Mouse (Mus musculus): ENCODE measurements around the gene Bcl2l15.
"Not testable (repeated sequence)": the region's sequence is repeated elsewhere in the genome, so short reads cannot be mapped to it uniquely, and the experiment has no call there.

The Bcl2l15 gene

GRCm38 (mm10) chr3:103832426-103832825 is at the start of gene Bcl2l15:
Gene Bcl2l15 (plus strand): TSS chr3:103832601.
- DNase-seq (ENCODE audit: low read depth): peak; percentile 46

- DNase-seq (ENCODE audit: low read depth): no peak
Observed at GRCm38 (mm10) chr3:103782844-103783609, 49.4 kb upstream of the Bcl2l15 start.

- peak; percentile 84 for DNase-seq (ENCODE audit: low read depth)
Observed at GRCm38 (mm10) chr3:103787225-103787624, 45.2 kb upstream of the Bcl2l15 start.

- no peak for DNase-seq (ENCODE audit: low read depth)
Observed at GRCm38 (mm10) chr3:103789096-103789495, 43.3 kb upstream of the Bcl2l15 start.

GRCm38 (mm10) chr3:103789891-103790345 is 42.5 kb upstream of the Bcl2l15 start:
- DNase-seq (ENCODE audit: low read depth): peak; percentile 69

- DNase-seq (ENCODE audit: low read depth): peak; percentile 43
Observed at GRCm38 (mm10) chr3:103790346-103791145, 41.9 kb upstream of the Bcl2l15 start.

- DNase-seq (ENCODE audit: low read depth): peak; percentile 88
Observed at GRCm38 (mm10) chr3:103791230-103792110, 40.9 kb upstream of the Bcl2l15 start, which contains the start of gene Hipk1. Gene Hipk1 (minus strand): TSS chr3:103791563.

GRCm38 (mm10) chr3:103792111-103792406 is 40.3 kb upstream of the Bcl2l15 start:
- not testable (repeated sequence) for DNase-seq (ENCODE audit: low read depth)

- DNase-seq (ENCODE audit: low read depth): no peak
Observed at GRCm38 (mm10) chr3:103792566-103792965, 39.8 kb upstream of the Bcl2l15 start.

GRCm38 (mm10) chr3:103796389-103796788 is 36.0 kb upstream of the Bcl2l15 start:
- DNase-seq (ENCODE audit: low read depth): peak; percentile 24

GRCm38 (mm10) chr3:103799507-103799906 is 32.9 kb upstream of the Bcl2l15 start:
- DNase-seq (ENCODE audit: low read depth): peak; percentile 83

- DNase-seq (ENCODE audit: low read depth): peak; percentile 95
Observed at GRCm38 (mm10) chr3:103801631-103802531, 30.5 kb upstream of the Bcl2l15 start.

GRCm38 (mm10) chr3:103802861-103803260 is 29.5 kb upstream of the Bcl2l15 start:
- no peak for DNase-seq (ENCODE audit: low read depth)

- DNase-seq (ENCODE audit: low read depth): peak; percentile 73
Observed at GRCm38 (mm10) chr3:103805671-103806070, 26.7 kb upstream of the Bcl2l15 start.

GRCm38 (mm10) chr3:103808891-103809798 is 23.3 kb upstream of the Bcl2l15 start, which contains the start of the genes Dclre1b, Ap4b1 and Gm43064:
Gene Dclre1b (minus strand): TSS chr3:103809444.
Gene Ap4b1 (plus strand): TSS chr3:103809520.
Gene Gm43064 (plus strand): TSS chr3:103809573.
- peak; percentile 94 for DNase-seq (ENCODE audit: low read depth)

- DNase-seq (ENCODE audit: low read depth): no peak
Observed at GRCm38 (mm10) chr3:103809799-103810150, 22.6 kb upstream of the Bcl2l15 start.

- DNase-seq (ENCODE audit: low read depth): no peak
Observed at GRCm38 (mm10) chr3:103810967-103811366, 21.4 kb upstream of the Bcl2l15 start.

- peak; percentile 49 for DNase-seq (ENCODE audit: low read depth)
Observed at GRCm38 (mm10) chr3:103827548-103827947, 4.9 kb upstream of the Bcl2l15 start.

- DNase-seq (ENCODE audit: low read depth): no peak
Observed at GRCm38 (mm10) chr3:103829036-103829435, 3.4 kb upstream of the Bcl2l15 start.

GRCm38 (mm10) chr3:103830681-103831080 is 1.7 kb upstream of the Bcl2l15 start:
- DNase-seq (ENCODE audit: low read depth): peak; percentile 41
